Mouse (Mus musculus) telencephalon, adult 2 months (tissue): Measurements from ENCODE around the gene Dnm3.
"Not testable (repeated sequence)": the region's sequence is repeated elsewhere in the genome, so short reads cannot be mapped to it uniquely, and the experiment has no call there.

Experiments
- DNase-seq: peaks from one replicate; pipeline ENCODE4 v3.0.0-alpha.2; 2011; ENCODE audit warnings: low read depth, low spot score

Gene Dnm3

DNA sequence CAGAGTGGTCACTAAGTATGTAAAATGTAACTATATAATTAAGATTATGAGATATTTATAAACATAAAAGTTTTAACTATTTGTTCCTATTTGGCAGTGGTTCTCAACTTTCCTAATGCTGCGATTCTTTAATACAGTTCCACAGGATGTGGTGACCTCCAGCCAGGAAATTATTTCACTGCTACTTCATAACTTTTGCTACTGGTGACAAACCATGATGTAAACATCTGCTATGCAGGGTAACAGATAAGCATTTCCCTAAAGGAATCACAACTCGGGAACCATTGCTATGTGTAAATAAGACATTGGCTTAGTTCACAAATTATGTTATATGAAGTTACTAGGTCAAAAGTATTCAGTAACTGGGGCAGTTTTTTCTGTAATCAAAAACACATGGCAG is 48.9 kb downstream of the Dnm3 start:
- no peak for DNase-seq

DNA sequence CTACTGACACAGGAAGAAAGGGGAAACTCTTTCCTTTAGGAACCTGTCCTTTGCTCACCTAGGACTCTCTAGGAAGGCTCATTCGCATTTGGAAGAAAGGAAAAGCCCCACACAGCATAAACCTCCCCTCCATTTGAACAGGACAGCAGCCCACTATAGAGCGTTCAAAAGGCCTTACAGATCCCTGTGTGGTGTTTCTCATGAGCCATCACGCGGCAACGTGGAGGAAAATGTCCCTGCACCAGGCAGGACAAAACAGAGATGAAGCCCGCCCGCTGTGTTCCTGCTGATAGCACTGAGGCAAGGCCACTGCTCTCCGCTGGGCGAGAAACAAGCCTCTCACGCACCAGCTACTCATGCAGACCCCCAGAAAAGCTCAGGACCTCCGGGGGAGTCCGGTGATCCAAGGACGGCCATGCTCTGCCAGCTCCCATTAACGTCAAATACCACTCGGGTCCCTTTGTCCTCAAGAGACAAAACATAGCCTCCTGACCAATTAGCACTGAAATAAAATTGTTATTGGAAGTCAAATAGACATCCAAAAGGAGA is 51.8 kb downstream of the Dnm3 start:
- no peak for DNase-seq

DNA sequence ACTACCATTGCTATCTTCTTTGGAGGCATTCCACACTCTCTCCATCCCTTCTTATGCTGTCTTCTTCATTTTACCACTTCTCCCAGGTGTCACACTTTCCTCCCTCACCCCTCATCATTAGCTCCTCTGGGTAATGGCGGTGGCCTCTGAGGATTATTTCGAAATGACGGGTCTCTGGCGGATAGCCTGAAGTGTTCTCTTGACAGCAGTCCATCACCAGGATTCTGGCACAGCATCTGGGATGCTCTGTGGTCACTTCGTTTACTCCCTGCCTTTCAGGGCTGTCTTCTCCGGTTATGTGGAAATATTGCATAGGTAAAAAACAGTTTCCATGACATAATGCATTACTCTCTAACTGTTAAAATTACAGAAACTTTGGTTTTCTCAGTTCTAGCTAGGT is 55.0 kb downstream of the Dnm3 start:
- DNase-seq = no peak

DNA sequence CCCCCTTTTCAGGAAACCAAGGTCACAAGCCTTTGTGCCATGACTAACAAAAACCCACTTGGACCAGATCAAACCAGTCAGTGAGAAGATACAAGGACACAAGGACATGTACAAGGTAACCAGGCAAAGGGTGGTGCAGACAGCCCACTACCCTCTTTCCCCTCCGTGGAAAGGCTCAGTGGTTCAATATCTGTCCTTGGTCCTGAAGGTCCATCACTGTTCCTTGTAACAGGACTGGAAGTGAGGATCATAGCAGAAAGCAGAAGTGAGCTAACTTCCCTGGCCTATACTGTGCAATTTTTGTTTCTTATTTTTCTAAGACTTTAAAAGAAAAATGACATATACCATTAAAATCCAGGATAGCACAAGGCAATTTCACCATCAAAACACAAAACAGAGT is 64.0 kb downstream of the Dnm3 start:
- no peak for DNase-seq

DNA sequence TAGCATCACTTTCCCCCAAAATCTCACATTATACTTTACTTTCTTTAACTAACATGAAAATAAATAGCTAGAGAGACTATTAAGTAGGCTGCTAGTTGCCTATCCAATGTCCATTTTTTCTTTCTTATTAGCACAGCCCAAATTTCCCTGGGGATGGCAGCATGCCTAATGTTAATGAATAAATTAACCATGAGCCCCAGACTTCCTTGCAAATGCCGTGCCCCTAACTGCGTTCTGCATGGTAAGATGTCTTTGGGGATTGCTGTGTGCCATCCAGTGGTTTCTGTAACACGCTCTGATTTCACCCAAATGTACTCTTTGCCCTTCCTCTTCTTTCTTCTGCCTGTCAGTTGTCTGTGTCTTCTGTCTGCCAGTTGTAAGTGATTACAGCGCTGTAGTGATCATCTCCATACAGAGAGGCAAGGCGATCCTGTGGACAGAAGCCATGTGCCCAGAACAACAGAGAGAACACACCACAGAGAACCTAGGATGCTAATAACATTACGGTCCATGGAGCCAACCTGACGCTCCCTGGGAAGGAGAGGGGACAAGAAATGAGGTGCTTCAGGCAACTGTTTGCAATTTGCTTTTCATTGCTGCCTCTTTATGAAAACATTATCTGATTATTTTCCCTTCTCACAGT is 64.9 kb downstream of the Dnm3 start:
- DNase-seq = no peak

DNA sequence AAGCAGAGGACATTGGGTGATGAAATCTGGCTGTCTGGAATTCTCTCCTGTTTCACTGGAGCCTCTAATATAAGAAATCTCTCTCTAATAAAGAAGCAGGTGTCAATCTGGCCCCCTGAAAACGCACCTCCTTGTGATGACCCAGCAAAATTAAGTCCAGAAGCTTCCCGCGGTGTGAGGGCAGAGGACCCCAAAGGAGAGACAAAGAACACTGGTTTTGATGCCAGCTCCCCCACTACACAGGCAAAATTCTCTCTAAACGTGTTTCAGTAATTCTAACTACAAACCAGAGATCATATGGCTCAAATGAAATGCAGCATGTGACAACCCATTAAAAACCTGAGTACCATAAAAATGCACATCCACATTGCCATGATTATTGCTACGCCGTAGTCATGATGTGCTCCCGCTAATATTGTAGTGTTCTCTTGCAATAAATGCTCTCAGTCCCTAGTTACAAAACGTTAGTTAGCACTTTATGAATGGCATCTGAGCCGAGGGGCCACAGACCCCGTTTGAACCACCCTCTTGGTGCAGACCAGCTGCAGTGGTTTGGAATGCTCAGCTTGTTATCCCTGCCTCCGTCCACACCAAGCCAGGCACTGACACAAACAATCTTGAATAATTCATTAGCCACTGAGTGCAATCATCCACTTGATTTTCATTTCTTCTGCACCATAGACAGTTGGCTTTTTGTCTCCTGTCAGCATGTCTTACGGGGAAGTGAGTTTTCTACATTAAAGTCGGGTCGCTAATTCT is 67.4 kb downstream of the Dnm3 start:
- peak; percentile 21 for DNase-seq

DNA sequence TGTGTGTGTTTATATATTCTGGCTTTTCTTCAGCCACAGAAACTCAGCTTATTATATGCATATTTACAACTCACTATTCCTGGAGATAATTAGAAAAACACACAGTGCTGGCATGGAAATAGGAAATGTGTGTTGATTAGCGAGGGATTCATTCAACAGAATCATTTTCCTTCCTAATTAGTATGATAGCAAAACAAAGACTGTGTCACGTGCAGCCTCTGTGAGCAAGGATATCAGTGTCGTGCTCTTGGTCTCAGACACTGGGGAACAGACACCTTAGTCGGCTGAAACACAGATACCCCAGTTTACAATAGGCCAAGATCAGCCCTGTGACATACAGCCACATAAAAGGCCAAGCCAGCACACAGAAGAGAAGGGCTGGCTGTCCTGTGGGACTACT is 83.3 kb downstream of the Dnm3 start:
- no peak for DNase-seq

DNA sequence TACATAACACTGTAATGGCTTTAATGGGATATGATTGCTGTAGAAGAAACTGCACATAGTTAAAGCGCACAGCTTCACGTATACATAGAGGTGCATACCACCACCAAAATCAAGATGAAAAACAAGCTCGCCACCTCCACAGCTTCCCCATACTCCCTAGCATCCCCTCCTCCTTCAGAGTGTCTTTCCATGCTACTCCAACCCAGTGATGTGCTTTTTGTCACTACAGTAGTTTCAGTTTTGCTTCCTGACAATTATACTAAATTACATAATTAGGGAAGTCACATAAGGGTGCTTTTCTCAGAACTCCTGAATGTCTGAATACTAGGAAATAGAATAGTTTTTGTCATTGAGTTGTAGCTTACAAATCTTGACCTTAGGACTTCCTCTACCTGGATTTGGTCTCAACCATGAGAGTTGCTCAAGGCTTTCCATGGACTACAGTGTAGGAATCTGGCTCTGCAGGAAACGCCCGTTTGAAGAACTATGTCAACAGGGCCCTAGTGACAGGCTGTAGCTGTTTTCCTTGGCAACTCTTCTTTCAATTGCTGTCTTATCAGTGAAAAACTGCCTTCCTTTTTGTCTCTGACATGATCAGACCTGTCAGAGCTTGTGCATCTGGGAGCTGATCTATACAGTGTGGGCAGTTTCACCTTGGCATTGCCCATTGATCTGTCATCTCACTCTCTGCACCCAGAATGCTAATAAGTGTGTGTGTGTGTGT is 89.2 kb downstream of the Dnm3 start:
- no peak for DNase-seq

DNA sequence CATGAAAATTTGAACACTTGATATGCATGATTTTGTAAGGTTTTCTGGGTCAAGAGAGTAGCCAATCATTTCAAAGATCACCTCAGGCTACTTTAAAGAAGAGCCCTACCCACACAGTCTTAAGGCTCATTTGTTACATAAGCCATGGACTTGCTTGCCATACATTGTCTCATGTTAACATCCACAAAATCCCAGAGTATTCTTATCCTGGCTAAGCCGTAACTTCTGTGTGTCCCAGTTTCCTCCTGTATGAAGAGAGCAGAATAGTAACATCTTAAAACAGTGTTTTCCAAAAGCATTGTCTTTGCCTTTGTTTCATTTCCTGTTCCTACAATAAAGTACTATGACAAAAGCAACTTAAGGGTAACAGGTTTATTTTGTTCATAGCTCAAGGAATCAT is 104.8 kb downstream of the Dnm3 start:
- not testable (repeated sequence) for DNase-seq

DNA sequence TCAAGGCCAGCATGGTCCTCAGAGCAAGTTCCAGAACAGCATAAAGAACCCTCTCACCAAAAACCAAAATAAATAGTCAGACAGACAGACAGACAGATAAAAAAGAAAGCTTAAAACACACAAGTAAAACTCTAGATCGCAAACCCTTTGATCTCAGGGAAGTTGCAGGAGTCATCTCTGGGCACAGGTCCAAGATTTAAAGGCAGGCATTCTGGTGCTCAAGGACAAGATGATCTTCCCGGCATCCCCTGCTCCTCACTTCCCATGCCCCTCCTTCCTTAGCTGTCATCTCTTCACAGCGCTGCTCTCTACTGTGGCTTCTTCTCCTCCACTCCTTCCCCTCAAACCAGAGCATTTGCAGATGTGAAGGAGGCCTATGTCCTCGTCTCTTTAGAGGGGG is 108.1 kb downstream of the Dnm3 start:
- no peak for DNase-seq

DNA sequence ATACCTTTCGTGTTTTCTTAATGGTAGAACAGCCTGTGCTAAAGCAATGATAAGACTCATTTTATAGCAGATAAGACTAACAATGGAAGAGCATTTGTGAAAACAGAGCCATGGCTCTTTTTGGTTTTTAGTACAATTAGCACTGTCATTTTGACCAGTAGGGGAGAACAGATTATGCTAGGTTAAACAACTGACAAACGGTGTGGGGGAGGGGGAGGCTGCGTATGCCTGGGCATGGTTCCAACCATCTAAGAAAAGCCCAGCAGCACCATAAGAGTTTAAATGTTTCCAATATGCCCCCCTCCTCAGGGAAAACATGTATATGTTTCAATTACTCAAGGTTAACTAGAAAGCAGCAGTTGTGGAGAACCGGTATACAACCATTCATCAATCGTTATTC is 115.9 kb downstream of the Dnm3 start:
- DNase-seq = no peak

DNA sequence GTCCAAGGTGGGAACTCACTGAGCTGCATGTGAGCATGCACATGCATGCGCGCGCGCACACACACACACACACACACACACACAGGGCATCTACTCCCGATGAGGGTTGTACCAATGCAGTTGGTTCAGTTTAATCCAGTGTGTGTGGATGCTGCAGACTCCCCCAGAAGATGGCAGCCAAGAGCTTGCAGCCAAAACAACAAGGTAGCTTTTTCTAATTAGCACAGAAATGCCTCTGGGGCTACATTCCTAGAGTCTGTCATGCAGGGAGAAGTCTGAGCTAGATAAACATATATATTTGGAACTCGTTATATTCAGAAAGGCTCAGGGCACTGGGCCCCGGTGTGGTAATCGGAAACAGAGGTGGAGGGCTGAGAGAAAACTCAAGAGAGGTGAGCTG is 118.6 kb downstream of the Dnm3 start:
- DNase-seq = no peak

DNA sequence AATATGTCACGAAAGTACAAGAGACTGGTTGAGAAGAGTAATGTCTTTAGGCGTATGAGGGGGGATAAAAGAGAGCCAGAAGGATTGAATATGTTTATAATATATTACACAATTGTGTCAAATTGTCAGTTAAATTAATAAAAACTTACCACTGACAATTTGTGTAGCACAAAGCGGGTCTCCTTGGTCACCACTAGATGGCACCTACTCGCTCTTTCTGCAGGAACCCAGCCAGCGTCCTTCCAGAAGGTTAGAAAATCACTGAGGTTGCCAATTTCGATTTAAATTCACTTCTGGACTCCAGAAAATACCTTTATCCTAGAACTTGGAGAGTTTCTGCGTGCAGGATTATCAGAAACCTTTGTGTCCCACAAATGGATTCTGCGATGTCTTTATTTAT is 119.8 kb downstream of the Dnm3 start:
- no peak for DNase-seq

DNA sequence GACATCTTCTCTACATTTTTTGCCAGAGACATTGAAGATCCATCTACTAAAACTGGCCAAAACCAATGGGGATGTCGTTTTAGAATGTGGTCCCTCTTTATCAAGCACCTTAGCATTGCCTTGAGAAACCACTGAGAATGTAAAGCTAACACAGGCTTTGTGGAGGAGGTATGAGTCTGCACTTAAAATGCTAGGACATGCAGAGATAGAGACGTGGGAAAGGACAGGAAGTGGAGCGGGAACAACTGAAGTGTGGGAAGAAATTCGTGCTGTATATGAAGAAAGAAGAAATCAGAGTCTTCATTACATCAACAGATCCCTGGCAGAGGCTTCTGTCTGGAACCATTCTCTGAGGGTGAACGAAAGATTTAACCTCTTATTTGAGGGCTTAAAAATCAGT is 121.4 kb downstream of the Dnm3 start:
- peak; percentile 69 for DNase-seq

DNA sequence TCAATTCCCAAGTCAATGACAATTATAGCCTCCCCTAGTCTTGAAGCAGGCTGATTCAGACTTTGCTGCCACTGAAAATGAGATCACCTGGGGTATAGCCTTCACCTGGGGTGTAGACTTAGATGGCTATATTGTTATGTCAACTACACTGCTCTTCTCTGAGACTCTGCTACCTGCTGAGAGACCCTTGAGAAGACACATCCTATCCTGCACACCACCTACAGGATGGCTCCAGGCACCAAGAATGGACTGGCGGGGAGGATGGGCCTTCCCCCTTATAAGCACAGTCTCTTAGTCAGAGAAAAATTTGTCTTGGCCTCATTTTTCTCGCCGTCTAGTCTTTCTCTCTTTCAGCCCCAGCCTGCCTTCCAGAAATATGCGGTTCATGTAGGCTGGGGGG is 123.1 kb downstream of the Dnm3 start:
- DNase-seq = no peak

DNA sequence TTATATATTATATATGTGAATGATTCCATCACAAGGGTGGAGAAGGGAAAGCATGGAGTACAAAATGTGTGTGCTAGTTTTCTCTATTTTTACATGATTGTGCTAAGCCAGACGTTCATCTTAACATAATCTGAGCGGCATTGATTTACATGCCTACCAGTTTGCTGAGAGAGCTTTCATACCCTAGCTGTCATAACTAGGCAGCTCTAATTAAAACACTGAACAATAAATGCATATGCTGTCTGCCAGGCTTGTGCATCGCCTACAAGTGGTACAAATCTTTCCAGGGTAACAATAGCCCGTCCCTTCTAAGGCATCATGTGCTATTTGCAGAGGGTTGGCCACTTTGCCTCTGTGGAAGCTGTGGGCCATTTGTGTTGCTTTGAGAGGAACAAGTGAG is 124.0 kb downstream of the Dnm3 start:
- DNase-seq = no peak

DNA sequence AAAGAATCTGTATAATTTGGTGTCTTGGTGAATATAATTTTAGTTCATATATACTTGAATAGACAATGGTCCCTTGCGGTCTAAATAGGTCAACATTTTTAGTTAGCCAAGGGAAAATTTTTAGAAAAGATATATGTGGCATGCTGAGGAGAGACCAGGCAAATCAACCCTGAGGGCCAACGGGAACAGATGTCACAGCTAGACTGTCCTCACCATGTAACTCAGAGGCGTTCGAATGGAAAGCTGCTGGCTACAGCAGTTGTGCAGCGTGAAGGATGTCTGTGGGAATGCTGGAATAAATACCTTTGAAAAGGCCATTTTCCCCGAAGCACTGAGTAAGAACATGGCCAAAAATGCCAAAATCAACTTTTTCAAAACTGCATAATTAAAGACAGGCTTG is 128.5 kb downstream of the Dnm3 start:
- no peak for DNase-seq

DNA sequence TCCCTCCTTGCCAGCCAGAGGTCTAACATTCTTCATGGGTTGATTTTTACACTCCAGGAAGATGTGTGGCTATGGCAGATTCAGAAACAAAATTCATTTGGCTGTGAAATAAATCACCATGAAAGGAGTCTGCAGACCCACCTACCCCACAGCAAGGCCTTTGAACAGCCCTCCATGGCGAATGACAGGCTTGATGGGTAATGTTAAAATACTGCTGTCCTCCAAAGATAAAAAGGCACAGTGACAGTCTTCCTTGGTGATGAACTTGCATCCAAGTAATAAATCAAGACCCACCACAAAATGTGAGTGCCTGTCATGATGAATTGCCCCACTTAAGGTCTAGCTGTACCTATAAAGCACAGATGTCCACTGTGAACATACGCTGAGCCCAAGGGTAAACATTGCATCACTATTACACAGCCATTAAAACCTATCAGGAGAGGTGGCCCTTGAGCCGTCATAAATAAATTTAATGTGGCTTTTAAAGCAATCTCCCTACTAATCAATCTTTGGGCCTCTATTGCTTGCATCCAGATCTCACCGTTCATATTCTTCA is 131.3 kb downstream of the Dnm3 start:
- no peak for DNase-seq

DNA sequence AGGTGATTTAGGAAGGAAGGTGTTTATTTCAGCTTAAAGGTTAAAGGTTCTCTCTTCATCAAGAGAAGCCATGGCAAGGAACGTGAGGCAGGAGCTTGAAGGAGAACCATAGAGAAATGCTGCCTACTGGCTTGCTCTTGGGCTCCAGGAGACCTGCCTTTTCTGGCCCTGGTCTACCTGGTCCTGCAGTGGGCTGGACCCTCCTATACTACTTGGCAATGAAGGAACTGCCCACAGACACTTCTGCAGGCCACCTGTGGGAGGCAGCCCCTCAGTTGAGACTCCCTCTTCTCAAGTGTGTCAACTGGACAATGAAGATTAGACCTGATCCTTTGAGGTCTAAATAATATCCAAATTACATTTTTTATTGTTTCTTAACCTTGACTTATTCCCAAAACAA is 140.7 kb downstream of the Dnm3 start:
- no peak for DNase-seq

DNA sequence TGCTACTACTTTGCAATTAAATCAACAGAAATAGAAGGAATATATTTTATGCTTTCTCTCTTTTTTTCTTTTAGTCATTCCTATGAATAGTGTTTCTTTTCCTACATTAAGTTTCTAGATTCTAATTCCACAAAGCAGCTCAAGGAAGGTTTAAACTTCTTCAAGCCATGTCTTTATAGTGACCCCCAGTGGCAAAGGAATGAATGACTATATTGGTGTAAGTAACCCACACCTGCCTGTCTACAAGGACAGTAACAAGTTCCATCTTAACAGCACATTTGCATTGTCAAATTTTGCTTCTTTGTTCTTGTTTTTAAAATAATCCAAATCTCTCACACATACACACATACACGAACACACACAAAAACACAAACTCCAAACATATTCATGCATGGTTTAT is 141.2 kb downstream of the Dnm3 start:
- DNase-seq = no peak

DNA sequence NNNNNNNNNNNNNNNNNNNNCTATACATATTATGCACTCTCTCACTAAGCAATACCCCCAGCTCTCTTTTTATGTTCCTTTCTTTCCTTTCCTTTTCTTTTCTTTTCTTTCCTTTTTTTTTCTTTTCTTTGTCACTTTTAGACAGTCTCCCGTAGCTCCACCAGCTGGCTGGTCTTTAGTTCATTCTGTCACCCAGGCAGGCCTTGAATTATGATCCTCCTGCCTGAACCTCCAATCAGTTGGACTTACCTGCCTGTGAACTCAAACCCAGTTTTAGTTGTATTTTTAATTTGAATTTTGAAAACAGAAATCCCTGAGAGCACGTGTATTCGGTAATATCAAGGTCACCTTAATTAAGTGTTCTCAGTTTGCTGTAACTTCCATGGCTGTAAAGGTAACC is 141.6 kb downstream of the Dnm3 start:
- DNase-seq = no peak

DNA sequence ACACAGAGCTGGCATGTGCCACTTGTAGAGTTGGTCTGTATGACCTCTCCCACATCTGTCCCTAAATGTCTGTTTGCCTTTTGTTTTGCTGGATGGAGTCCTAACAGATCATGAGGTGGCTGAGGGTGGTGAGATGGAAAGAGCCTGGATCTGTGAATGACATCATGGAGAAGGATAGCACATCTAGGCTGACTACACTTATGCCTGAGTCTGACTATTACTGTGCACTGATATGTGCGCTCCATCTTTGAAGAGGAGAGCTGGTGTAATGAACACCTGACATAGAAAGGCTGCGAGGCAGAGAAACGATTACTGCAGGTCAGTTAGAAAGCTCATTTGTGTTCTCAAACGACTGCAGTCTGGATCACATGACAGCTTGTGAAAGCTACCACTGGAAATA is 149.2 kb downstream of the Dnm3 start:
- no peak for DNase-seq
